Mouse (Mus musculus) large intestine, adult 2 months (tissue): ENCODE measurements around the gene Npy5r. TPM values are rescaled to one million over a fixed set of nuclear protein-coding genes. Genes with fewer than 3 reads are reported as not detected.

ENCODE experiments used
- DNase-seq: peaks from one replicate; pipeline ENCODE4 v3.0.0-alpha.2; 2012; ENCODE audit warnings: low read depth, low spot score
- WGBS: fragments of 180-500 bp; shearing (Covaris S2); methylation state at CpG from one replicate; pipeline ENCODE4 v1.1.7; 2018; 5-methylcytosine and 5-hydroxymethylcytosine counted together
- polyA plus RNA-seq: library from polyadenylated mRNA; depleted of rRNA; stranded (reverse); fragments of >200 nt; gene quantifications from 2 replicates; pipeline ENCODE4 v1.2.3, GENCODE M21; 2012; rRNA removed

The Npy5r gene
- polyA plus RNA-seq, result 0.05 TPM in 1 of 2 replicates, not detected in the other

GRCm38 (mm10) chr8:66687511-66688329 lies at the start of gene Npy5r:
TSS of gene Npy5r (minus strand) at chr8:66688128.
- no peak for DNase-seq
- 4% methylated on average over 43 of the region's 43 CpGs for WGBS

- 28% methylated on average over 5 of the region's 5 CpGs for WGBS
- no peak for DNase-seq
These were observed 44.0 kb upstream of the Npy5r start for GRCm38 (mm10) chr8:66731957-66732356.

- WGBS, result 71% methylated on average over 7 of the region's 7 CpGs
- DNase-seq, result no peak
These were observed 41.5 kb upstream of the Npy5r start for GRCm38 (mm10) chr8:66729446-66729845.

GRCm38 (mm10) chr8:66722835-66723234 lies 34.9 kb upstream of the Npy5r start:
- 53% methylated on average over 2 of the region's 2 CpGs for WGBS

GRCm38 (mm10) chr8:66714324-66714975 lies 26.5 kb upstream of the Npy5r start:
- DNase-seq, result no peak
- 81% methylated on average over 7 of the region's 7 CpGs for WGBS

More at GRCm38 (mm10) chr8:66722835-66723234, 34.9 kb upstream of the Npy5r start:
- DNase-seq, result no peak

- DNase-seq, result no peak
- 30% methylated on average over 7 of the region's 7 CpGs for WGBS
These were observed 10.9 kb upstream of the Npy5r start for GRCm38 (mm10) chr8:66698782-66699181.

GRCm38 (mm10) chr8:66698011-66698410 lies 10.1 kb upstream of the Npy5r start:
- WGBS, result 9% methylated on average over 7 of the region's 7 CpGs
- DNase-seq, result no peak

- DNase-seq, result no peak
These were observed 9.3 kb upstream of the Npy5r start, which contains the start of gene Npy1r for GRCm38 (mm10) chr8:66696970-66697843. TSS of gene Npy1r (plus strand) at chr8:66697192.

GRCm38 (mm10) chr8:66690402-66690801 lies 2.5 kb upstream of the Npy5r start:
- WGBS, result 66% methylated on average over 5 of the region's 5 CpGs
- no peak for DNase-seq

More at GRCm38 (mm10) chr8:66696970-66697843, 9.3 kb upstream of the Npy5r start, which contains the start of gene Npy1r:
- WGBS, result 3% methylated on average over 30 of the region's 30 CpGs

- 43% methylated on average over 4 of the region's 4 CpGs for WGBS
- DNase-seq, result no peak
These were observed 871 bp upstream of the Npy5r start for GRCm38 (mm10) chr8:66688799-66689198.

GRCm38 (mm10) chr8:66688395-66688794 lies 467 bp upstream of the Npy5r start:
- 58% methylated on average over 6 of the region's 6 CpGs for WGBS
- DNase-seq, result no peak

- WGBS, result 65% methylated on average over 2 of the region's 2 CpGs
- DNase-seq, result no peak
These were observed 6.7 kb downstream of the Npy5r start for GRCm38 (mm10) chr8:66681261-66681660.

- WGBS, result 31% methylated on average over 1 of the region's 1 CpGs
These were observed 57.2 kb downstream of the Npy5r start for GRCm38 (mm10) chr8:66630721-66631120.

More at GRCm38 (mm10) chr8:66630721-66631120, 57.2 kb downstream of the Npy5r start:
- no peak for DNase-seq

Other genes starting within 250 kb of the Npy5r start
- gene Tma16, start 201.6 kb downstream of the Npy5r start, polyA plus RNA-seq, result 1.2 and 1.5 TPM in 2 replicates
- not detected in 2 replicates for gene Tktl2, start 176.4 kb downstream of the Npy5r start, polyA plus RNA-seq
- 0.34 and 0.38 TPM in 2 replicates for gene Npy1r, start 9.1 kb upstream of the Npy5r start, polyA plus RNA-seq
- 1.1 and 1.5 TPM in 2 replicates for gene Naf1, start 172.1 kb upstream of the Npy5r start, polyA plus RNA-seq